Mouse (Mus musculus) retina, adult 2 months (tissue): ENCODE measurements at regions not wholly inside any gene's neighbourhood (a gene's known extent, or its start where the extent isn't known, plus 50 kb on each side); places are given as distances from the start of the nearest gene placed in this dataset.
A peak's percentile ranks its signal among the peaks of the same experiment; 100 is the strongest.

ENCODE experiments used
- DNase-seq: peaks from one replicate; pipeline ENCODE4 v3.0.0-alpha.2; 2012; ENCODE audit warnings: low read depth, low spot score

GRCm38 (mm10) chr1:190411756-190412155, 241.2 kb upstream of the Prox1 start:
- DNase-seq, result no peak

- DNase-seq, result no peak
These were observed 232.8 kb upstream of the Prox1 start for GRCm38 (mm10) chr1:190403335-190403734.

GRCm38 (mm10) chr1:190398308-190398707, 227.8 kb upstream of the Prox1 start:
- DNase-seq, result no peak

GRCm38 (mm10) chr1:190397811-190398210, 227.3 kb upstream of the Prox1 start:
- no peak for DNase-seq

- no peak for DNase-seq
These were observed 222.5 kb upstream of the Prox1 start for GRCm38 (mm10) chr1:190393061-190393460.

GRCm38 (mm10) chr1:190388853-190389252, 218.3 kb upstream of the Prox1 start:
- no peak for DNase-seq

GRCm38 (mm10) chr1:190384555-190384954, 214.0 kb upstream of the Prox1 start:
- no peak for DNase-seq

GRCm38 (mm10) chr1:190383256-190383838, 212.8 kb upstream of the Prox1 start:
- no peak for DNase-seq

GRCm38 (mm10) chr1:190380151-190380550, 209.6 kb upstream of the Prox1 start:
- peak; percentile 11 for DNase-seq

- no peak for DNase-seq
These were observed 204.8 kb upstream of the Prox1 start for GRCm38 (mm10) chr1:190375160-190375880.

- DNase-seq, result no peak
These were observed 203.8 kb upstream of the Prox1 start for GRCm38 (mm10) chr1:190374270-190374669.

- DNase-seq, result no peak
These were observed 196.1 kb upstream of the Prox1 start for GRCm38 (mm10) chr1:190366631-190367030.

- no peak for DNase-seq
These were observed 194.6 kb upstream of the Prox1 start for GRCm38 (mm10) chr1:190365126-190365525.

GRCm38 (mm10) chr1:190360661-190361060, 190.1 kb upstream of the Prox1 start:
- DNase-seq, result no peak

- DNase-seq, result no peak
These were observed 187.3 kb upstream of the Prox1 start for GRCm38 (mm10) chr1:190357779-190358178.

GRCm38 (mm10) chr1:190347610-190348009, 177.1 kb upstream of the Prox1 start:
- DNase-seq, result no peak

- no peak for DNase-seq
These were observed 170.2 kb upstream of the Prox1 start for GRCm38 (mm10) chr1:190340715-190341114.

- no peak for DNase-seq
These were observed 164.0 kb upstream of the Prox1 start for GRCm38 (mm10) chr1:190334471-190334870.

GRCm38 (mm10) chr1:190334053-190334452, 163.5 kb upstream of the Prox1 start:
- DNase-seq, result peak; percentile 9

- DNase-seq, result no peak
These were observed 161.5 kb upstream of the Prox1 start for GRCm38 (mm10) chr1:190332001-190332400.

GRCm38 (mm10) chr1:190324562-190324961, 154.0 kb upstream of the Prox1 start:
- no peak for DNase-seq

- no peak for DNase-seq
These were observed 153.2 kb upstream of the Prox1 start for GRCm38 (mm10) chr1:190323671-190324070.

GRCm38 (mm10) chr1:190316175-190316574, 145.7 kb upstream of the Prox1 start:
- no peak for DNase-seq
